Mouse (Mus musculus): ENCODE data around the gene Dnajb1.

DNA sequence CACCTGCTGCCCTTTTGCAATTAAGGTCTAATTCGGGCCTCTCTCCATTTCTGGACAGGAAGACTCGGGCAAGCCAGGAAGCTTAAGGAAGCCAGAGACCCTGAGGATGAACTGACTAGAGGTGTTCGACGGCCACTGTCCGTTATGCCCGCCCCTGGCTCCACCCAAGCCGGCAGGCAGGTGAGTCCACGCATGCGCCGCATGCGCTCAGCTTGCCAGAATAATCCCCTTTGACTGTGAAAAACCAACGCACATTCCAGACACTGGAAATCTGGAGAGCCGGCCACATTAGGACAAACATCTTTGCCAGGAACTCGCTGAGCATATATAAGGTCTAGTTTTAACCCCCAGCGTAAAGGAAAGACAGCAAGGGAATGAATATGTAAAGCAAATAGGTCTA, 24.8 kb upstream of the Dnajb1 start:
- TF ChIP-seq POLR2A (IDR thresholded peaks at IDR 0.05; ENCODE audit: borderline replicate concordance, insufficient read depth, low read length) = no peak
- no peak for TF ChIP-seq CTCF (IDR thresholded peaks at IDR 0.05; ENCODE audit: borderline replicate concordance, insufficient read depth, low read depth, low read length)
